Mouse (Mus musculus): ENCODE results near the gene Gm20830. TPM values are rescaled to one million over a fixed set of nuclear protein-coding genes. Genes with fewer than 3 reads are reported as not detected.
"Not testable (repeated sequence)": the region's sequence is repeated elsewhere in the genome, so short reads cannot be mapped to it uniquely, and the experiment has no call there.

Gm20830 gene
- polyA plus RNA-seq (2012; rRNA removed): not detected in 2 replicates

- H3K4me3 ChIP-seq (ENCODE audit: low read depth, low read length); H3K36me3 ChIP-seq (ENCODE audit: control insufficient read depth, insufficient read depth, low read length); H3K27me3 ChIP-seq (ENCODE audit: control insufficient read depth, insufficient read depth, low read length); H3K27ac ChIP-seq (ENCODE audit: insufficient read depth, low read depth, low read length); H3K4me1 ChIP-seq (ENCODE audit: control insufficient read depth, insufficient read depth, insufficient read length, low read length): not testable (repeated sequence)
- 32% methylated on average over 3 of the region's 3 CpGs for WGBS
These were observed at the start of gene Gm20830 for GRCm38 (mm10) chrY:6918182-6918581. TSS of gene Gm20830 (minus strand) at chrY:6918282.

Other genes starting within 250 kb of the Gm20830 start
- gene Gm21719, start 235.4 kb downstream of the Gm20830 start, polyA plus RNA-seq (2012; rRNA removed): not detected in 2 replicates

Data from small intestine, adult 2 months (tissue).